Mouse (Mus musculus) testis, adult 2 months (tissue): ENCODE data around the gene Lmntd1.

Source experiments
- CTCF ChIP-seq: fragments of 200-500 bp; IDR thresholded peaks from 2 replicates; pipeline ENCODE4 v1.5.1; 2012; ENCODE audit warnings: low read depth, mild to moderate bottlenecking, inconsistent platforms, low read length, moderate library complexity; ENCODE audit not compliant: control insufficient read depth, insufficient read depth, insufficient replicate concordance
- POLR2A ChIP-seq: fragments of 200-500 bp; IDR thresholded peaks from 2 replicates; pipeline ENCODE4 v1.6.1; 2012; ENCODE audit warnings: low read depth, mild to moderate bottlenecking, inconsistent platforms, low read length, moderate library complexity; ENCODE audit not compliant: control insufficient read depth

DNA sequence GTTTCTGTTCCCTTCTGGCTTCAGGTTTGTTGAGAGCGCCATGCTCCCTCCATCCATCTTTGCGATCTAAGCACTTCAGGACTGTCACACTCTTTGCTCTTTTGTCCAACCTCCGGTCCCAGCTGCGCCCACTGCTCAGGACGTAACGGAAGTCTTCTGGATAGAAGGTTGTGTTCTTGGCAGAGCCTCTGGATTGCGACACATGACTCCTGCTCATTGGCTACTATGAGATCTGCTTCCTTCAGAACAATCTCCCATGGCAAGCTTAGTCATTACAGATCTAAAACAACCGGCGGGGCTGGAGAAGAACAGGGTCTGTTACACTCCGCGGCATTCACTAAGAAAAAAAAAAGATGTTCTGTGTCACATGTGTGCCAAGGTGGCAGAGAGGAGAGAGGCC, 247.6 kb downstream of the Lmntd1 start:
- TF ChIP-seq POLR2A (no peak), CTCF (no peak)
